Mouse (Mus musculus) spleen, postnatal 10 days (tissue): ENCODE data around the gene Myo1b.

Experiments
- DNase-seq, 2 experiments: peaks; one replicate each; pipeline ENCODE4 v3.0.0; 2021 to 2022; ENCODE audit warnings: low spot score in 2 of 2

Gene Myo1b

DNA sequence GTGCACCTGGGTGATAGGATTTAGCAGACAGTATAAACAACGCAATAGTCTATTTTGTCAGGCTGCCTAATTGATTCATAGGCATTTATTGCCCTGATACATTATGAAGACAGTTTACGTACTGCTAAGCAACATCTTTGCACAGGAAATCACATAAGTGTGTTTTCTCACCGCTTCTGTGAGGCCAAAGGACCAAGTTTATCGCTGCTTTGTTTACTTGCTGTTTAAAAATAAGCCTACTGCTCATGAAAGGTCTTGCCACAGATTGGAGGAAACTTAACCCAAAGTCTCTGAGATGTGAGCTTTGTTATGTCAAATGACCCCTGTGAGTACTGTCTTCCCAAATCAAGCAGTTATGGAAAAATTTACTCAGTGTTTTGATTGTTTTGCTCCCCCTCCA is 187.1 kb downstream of the Myo1b start:
- no peak for DNase-seq

- no peak for DNase-seq
These were observed 195.8 kb downstream of the Myo1b start for GRCm38 (mm10) chr1:51719897-51720673.

DNA sequence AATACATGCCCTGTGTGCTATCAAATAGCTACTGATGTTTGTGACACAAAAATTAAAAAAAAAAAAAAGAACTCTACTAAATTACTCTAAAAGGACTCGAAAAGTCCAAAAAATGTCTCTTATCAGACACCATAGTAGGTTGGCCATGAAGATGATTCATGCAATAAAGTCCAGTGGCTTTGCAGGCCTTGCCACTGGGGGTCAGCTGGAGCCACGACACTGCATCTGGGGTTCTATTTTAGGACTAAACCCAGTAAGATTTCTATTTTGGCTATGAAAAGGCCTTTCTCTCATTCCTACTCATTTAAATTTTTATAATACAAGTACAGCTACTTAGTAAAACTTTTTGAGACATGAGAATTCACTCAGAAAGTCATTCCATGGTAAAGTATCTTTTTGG is 205.0 kb downstream of the Myo1b start:
- no peak for DNase-seq

GRCm38 (mm10) chr1:51706106-51706505 is 209.8 kb downstream of the Myo1b start:
- no peak for DNase-seq

DNA sequence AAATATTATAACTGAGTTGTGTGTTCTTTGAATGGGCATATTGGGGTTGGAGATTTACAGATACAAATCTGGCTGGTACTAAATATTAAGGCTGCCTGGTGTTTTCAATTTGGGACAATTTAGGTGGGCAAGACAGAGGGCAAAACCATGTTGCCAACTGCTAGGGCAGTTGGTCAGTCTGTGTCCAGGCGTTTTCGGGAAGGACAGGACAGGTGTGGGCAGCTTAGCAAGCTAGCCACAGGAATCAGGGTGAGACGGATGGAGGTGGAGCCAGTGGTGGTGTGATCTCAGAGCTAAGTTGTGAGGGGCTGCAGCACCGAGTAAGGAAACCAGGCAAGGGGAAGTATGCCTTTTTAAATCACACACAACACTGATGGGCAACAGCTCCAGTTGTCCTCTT is 211.3 kb downstream of the Myo1b start:
- no peak for DNase-seq
